Mouse (Mus musculus): Measurements from ENCODE around the gene Hoxd8. TPM values are rescaled to one million over a fixed set of nuclear protein-coding genes. Genes with fewer than 3 reads are reported as not detected.

Hoxd8 gene
- polyA plus RNA-seq, 1 experiment: not detected

GRCm38 (mm10) chr2:74667842-74668357 is 36.5 kb upstream of the Hoxd8 start, which contains the start of gene Hoxd13:
TSS of gene Hoxd13 (plus strand) at chr2:74668310.
- DNase-seq: no peak
- Histone ChIP-seq H3K4me1 (ENCODE audit: control insufficient read depth, insufficient read depth, low read length) (no peaks in the 10 kb centered on the region), H3K27me3 (ENCODE audit: control insufficient read depth, insufficient read depth, low read length) (peaks cover 12% of the 10 kb centered on the region; the same call in 1 of the 2 replicates), H3K4me3 (replicated peaks; ENCODE audit: insufficient read depth, low read depth, low read length) (no peak within 1 kb of the TSS), H3K27ac (ENCODE audit: insufficient read depth, low read length) (no peak within 1 kb of the TSS)
- TF ChIP-seq POLR2A (IDR thresholded peaks at IDR 0.05; ENCODE audit: borderline replicate concordance, insufficient read depth, low read length) (no peak), CTCF (IDR thresholded peaks at IDR 0.05; ENCODE audit: borderline replicate concordance, insufficient read depth, low read depth, low read length) (no peak)
- 1% methylated on average over 43 of the region's 51 CpGs for WGBS

- H3K27ac ChIP-seq (ENCODE audit: insufficient read depth, low read length): no peak overlapping the region
- peaks cover 12% of the 10 kb centered on the region; the same call in 1 of the 2 replicates for H3K27me3 ChIP-seq (ENCODE audit: control insufficient read depth, insufficient read depth, low read length)
- 1% methylated on average over 72 of the region's 74 CpGs for WGBS
- no peak overlapping the region for H3K4me3 ChIP-seq (replicated peaks; ENCODE audit: insufficient read depth, low read depth, low read length)
- H3K4me1 ChIP-seq (ENCODE audit: control insufficient read depth, insufficient read depth, low read length): no peaks in the 10 kb centered on the region
- TF ChIP-seq POLR2A (IDR thresholded peaks at IDR 0.05; ENCODE audit: borderline replicate concordance, insufficient read depth, low read length): no peak
- no peak for TF ChIP-seq CTCF (IDR thresholded peaks at IDR 0.05; ENCODE audit: borderline replicate concordance, insufficient read depth, low read depth, low read length)
- no peak for DNase-seq
Measured at GRCm38 (mm10) chr2:74668370-74669229, 35.8 kb upstream of the Hoxd8 start.

- Histone ChIP-seq H3K4me1 (ENCODE audit: control insufficient read depth, insufficient read depth, low read length) (no peaks in the 10 kb centered on the region), H3K27me3 (ENCODE audit: control insufficient read depth, insufficient read depth, low read length) (peaks cover 12% of the 10 kb centered on the region; the same call in 1 of the 2 replicates), H3K27ac (ENCODE audit: insufficient read depth, low read length) (no peak overlapping the region), H3K4me3 (replicated peaks; ENCODE audit: insufficient read depth, low read depth, low read length) (no peak overlapping the region)
- no peak for DNase-seq
- TF ChIP-seq POLR2A (IDR thresholded peaks at IDR 0.05; ENCODE audit: borderline replicate concordance, insufficient read depth, low read length) (no peak), CTCF (IDR thresholded peaks at IDR 0.05; ENCODE audit: borderline replicate concordance, insufficient read depth, low read depth, low read length) (no peak)
- WGBS: 3% methylated on average over 3 of the region's 3 CpGs
Measured at GRCm38 (mm10) chr2:74669230-74669578, 35.2 kb upstream of the Hoxd8 start.

GRCm38 (mm10) chr2:74669650-74670235 is 34.7 kb upstream of the Hoxd8 start:
- Histone ChIP-seq H3K4me1 (ENCODE audit: control insufficient read depth, insufficient read depth, low read length) (no peaks in the 10 kb centered on the region), H3K27ac (ENCODE audit: insufficient read depth, low read length) (no peak overlapping the region), H3K27me3 (ENCODE audit: control insufficient read depth, insufficient read depth, low read length) (peaks cover 12% of the 10 kb centered on the region; the same call in 1 of the 2 replicates), H3K4me3 (replicated peaks; ENCODE audit: insufficient read depth, low read depth, low read length) (no peak overlapping the region)
- 4% methylated on average over 14 of the region's 14 CpGs for WGBS
- no peak for DNase-seq
- TF ChIP-seq POLR2A (IDR thresholded peaks at IDR 0.05; ENCODE audit: borderline replicate concordance, insufficient read depth, low read length) (no peak), CTCF (IDR thresholded peaks at IDR 0.05; ENCODE audit: borderline replicate concordance, insufficient read depth, low read depth, low read length) (no peak)

GRCm38 (mm10) chr2:74670632-74671188 is 33.7 kb upstream of the Hoxd8 start:
- TF ChIP-seq CTCF (IDR thresholded peaks at IDR 0.05; ENCODE audit: borderline replicate concordance, insufficient read depth, low read depth, low read length) (no peak), POLR2A (IDR thresholded peaks at IDR 0.05; ENCODE audit: borderline replicate concordance, insufficient read depth, low read length) (no peak)
- Histone ChIP-seq H3K27me3 (ENCODE audit: control insufficient read depth, insufficient read depth, low read length) (peaks cover 12% of the 10 kb centered on the region; the same call in 1 of the 2 replicates), H3K4me1 (ENCODE audit: control insufficient read depth, insufficient read depth, low read length) (no peaks in the 10 kb centered on the region), H3K4me3 (replicated peaks; ENCODE audit: insufficient read depth, low read depth, low read length) (no peak overlapping the region), H3K27ac (ENCODE audit: insufficient read depth, low read length) (no peak overlapping the region)
- DNase-seq: no peak
- 6% methylated on average over 3 of the region's 3 CpGs for WGBS

GRCm38 (mm10) chr2:74671847-74672246 is 32.6 kb upstream of the Hoxd8 start:
- no peak for DNase-seq
- Histone ChIP-seq H3K27me3 (ENCODE audit: control insufficient read depth, insufficient read depth, low read length) (peaks cover 14% of the 10 kb centered on the region; the same call in 1 of the 2 replicates), H3K4me3 (replicated peaks; ENCODE audit: insufficient read depth, low read depth, low read length) (no peak overlapping the region), H3K27ac (ENCODE audit: insufficient read depth, low read length) (no peak overlapping the region), H3K4me1 (ENCODE audit: control insufficient read depth, insufficient read depth, low read length) (no peaks in the 10 kb centered on the region)
- TF ChIP-seq POLR2A (IDR thresholded peaks at IDR 0.05; ENCODE audit: borderline replicate concordance, insufficient read depth, low read length) (no peak), CTCF (IDR thresholded peaks at IDR 0.05; ENCODE audit: borderline replicate concordance, insufficient read depth, low read depth, low read length) (no peak)
- 28% methylated on average over 5 of the region's 5 CpGs for WGBS

- Histone ChIP-seq H3K27ac (ENCODE audit: insufficient read depth, low read length) (no peak overlapping the region), H3K27me3 (ENCODE audit: control insufficient read depth, insufficient read depth, low read length) (peaks cover 10% of the 10 kb centered on the region; the same call in 1 of the 2 replicates), H3K4me3 (replicated peaks; ENCODE audit: insufficient read depth, low read depth, low read length) (no peak overlapping the region), H3K4me1 (ENCODE audit: control insufficient read depth, insufficient read depth, low read length) (no peaks in the 10 kb centered on the region)
- peak; percentile 34 to 55 for DNase-seq
- WGBS: 7% methylated on average over 40 of the region's 40 CpGs
- TF ChIP-seq CTCF (IDR thresholded peaks at IDR 0.05; ENCODE audit: borderline replicate concordance, insufficient read depth, low read depth, low read length): peak; percentile 64
- no peak for TF ChIP-seq POLR2A (IDR thresholded peaks at IDR 0.05; ENCODE audit: borderline replicate concordance, insufficient read depth, low read length)
Measured at GRCm38 (mm10) chr2:74672481-74673362, 31.7 kb upstream of the Hoxd8 start.

Measured in cerebellum, adult 2 months (tissue).